Mouse (Mus musculus): ENCODE data around the gene Slc25a5. TPM values are rescaled to one million over a fixed set of nuclear protein-coding genes. Genes with fewer than 3 reads are reported as not detected.

The Slc25a5 gene
- total and polyA plus RNA-seq, 2 experiments from 2014 or later, result 1,635 to 1,760 TPM

DNA sequence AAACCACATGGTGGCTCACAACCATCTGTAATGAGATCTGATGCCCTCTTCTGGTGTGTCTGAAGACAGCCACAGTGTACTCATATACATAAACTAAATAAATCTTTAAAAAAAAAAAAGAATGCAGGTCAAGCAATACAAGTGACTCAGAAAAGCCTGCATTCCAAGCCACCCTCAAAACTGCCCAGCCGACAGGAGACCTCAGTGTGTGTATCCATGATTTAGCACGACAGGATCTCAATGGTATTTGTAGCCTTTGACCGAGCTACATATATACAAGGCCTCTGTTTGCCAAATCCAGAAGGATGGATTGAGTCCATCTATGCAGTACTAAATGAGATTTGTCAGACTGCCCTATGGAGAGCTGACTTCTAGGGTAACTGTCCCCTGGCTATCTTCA is 42.9 kb upstream of the Slc25a5 start:
- no peaks in the 10 kb centered on the region for H3K4me1 ChIP-seq (ENCODE audit: control insufficient read depth, insufficient read depth)
- TF ChIP-seq CTCF (IDR thresholded peaks at IDR 0.05; ENCODE audit: low read depth) (no peak), EP300 (IDR thresholded peaks at IDR 0.05; ENCODE audit: low read depth) (no peak)
- no peak overlapping the region for H3K4me3 ChIP-seq (ENCODE audit: low read depth, low read length)
- H3K9ac ChIP-seq (replicated peaks; ENCODE audit: low read depth, low read length), result no peak overlapping the region
- H3K36me3 ChIP-seq (replicated peaks; ENCODE audit: control insufficient read depth, insufficient read depth, low read length), result no peaks in the 10 kb centered on the region
- DNase-seq (ENCODE audit: low spot score), result no peak
- H3K4me2 ChIP-seq (ENCODE audit: low read depth, low read length), result no peak overlapping the region
- H3K27ac ChIP-seq (ENCODE audit: low read depth), result no peak overlapping the region
- H3K27me3 ChIP-seq (ENCODE audit: control insufficient read depth, insufficient read depth, low read length), result no peaks in the 10 kb centered on the region
- ATAC-seq (ENCODE audit: insufficient read depth, low read depth), result no peak
- H3K9me3 ChIP-seq (replicated peaks; ENCODE audit: control insufficient read depth, low read length), result no peaks in the 10 kb centered on the region
- WGBS, result 87% methylated on average over 3 of the region's 3 CpGs

DNA sequence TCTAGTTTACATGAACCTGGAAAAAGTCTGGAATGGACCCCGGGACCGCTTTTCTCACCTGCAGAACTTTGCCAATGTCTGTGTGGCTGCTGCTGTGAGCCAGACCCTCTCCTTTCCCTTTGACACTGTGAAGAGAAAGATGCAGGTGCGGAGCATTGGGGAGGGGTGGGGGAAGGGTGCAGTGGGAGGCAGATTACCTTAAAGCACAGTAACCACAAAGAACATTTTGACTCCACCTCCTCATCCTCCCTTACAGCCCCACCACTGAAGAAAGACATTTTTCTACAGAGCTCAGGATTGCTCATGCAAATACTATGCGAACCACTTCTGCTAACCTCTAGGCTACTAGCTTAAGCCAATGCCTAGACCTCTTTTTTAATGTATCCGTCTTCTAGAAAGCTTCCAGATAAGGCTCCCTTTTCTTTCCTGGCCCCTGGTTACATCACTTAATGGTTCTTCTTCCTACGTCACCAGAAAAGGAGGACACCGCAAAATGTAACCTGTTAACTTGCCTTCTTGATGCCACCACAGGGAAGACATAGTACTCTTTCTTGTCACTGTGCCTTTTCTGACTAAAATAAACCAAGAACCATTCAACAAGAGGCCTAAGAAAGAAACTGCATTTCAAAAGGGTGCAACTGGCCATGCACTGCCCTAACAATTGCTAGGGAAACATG is 37.5 kb upstream of the Slc25a5 start:
- no peaks in the 10 kb centered on the region for H3K9me3 ChIP-seq (replicated peaks; ENCODE audit: control insufficient read depth, low read length)
- H3K4me1 ChIP-seq (ENCODE audit: control insufficient read depth, insufficient read depth), result no peaks in the 10 kb centered on the region
- H3K9ac ChIP-seq (replicated peaks; ENCODE audit: low read depth, low read length), result no peak overlapping the region
- no peak overlapping the region for H3K27ac ChIP-seq (ENCODE audit: low read depth)
- H3K36me3 ChIP-seq (replicated peaks; ENCODE audit: control insufficient read depth, insufficient read depth, low read length), result no peaks in the 10 kb centered on the region
- 66% methylated on average over 7 of the region's 7 CpGs for WGBS
- TF ChIP-seq CTCF (IDR thresholded peaks at IDR 0.05; ENCODE audit: low read depth), result no peak
- no peak overlapping the region for H3K4me2 ChIP-seq (ENCODE audit: low read depth, low read length)
- no peaks in the 10 kb centered on the region for H3K27me3 ChIP-seq (ENCODE audit: control insufficient read depth, insufficient read depth, low read length)
- ATAC-seq (ENCODE audit: insufficient read depth, low read depth), result no peak
- DNase-seq (ENCODE audit: low spot score), result no peak
- H3K4me3 ChIP-seq (ENCODE audit: low read depth, low read length), result no peak overlapping the region

DNA sequence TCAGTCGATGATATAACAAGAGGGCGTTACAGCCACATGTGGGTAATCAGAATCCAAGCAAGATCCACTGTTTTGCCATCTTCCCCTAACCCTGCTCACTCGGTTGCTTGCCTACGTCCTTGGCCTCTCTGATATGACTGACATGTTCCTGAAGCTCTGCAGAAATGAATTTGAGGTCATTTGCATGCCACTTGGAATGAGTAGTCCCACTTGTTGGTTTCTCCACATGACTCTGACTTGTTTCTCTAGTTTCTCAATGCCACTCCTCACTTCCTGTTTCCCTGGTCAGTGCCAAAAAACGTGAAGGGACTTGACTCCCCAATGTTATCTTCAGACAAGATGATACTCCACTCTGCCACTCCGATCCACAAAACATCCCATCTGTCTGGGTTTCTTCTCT is 36.9 kb upstream of the Slc25a5 start:
- 40% methylated on average over 6 of the region's 6 CpGs for WGBS
- Histone ChIP-seq H3K36me3 (replicated peaks; ENCODE audit: control insufficient read depth, insufficient read depth, low read length) (no peaks in the 10 kb centered on the region), H3K9me3 (replicated peaks; ENCODE audit: control insufficient read depth, low read length) (no peaks in the 10 kb centered on the region), H3K27ac (ENCODE audit: low read depth) (no peak overlapping the region), H3K27me3 (ENCODE audit: control insufficient read depth, insufficient read depth, low read length) (no peaks in the 10 kb centered on the region), H3K4me3 (ENCODE audit: low read depth, low read length) (no peak overlapping the region), H3K4me1 (ENCODE audit: control insufficient read depth, insufficient read depth) (no peaks in the 10 kb centered on the region), H3K9ac (replicated peaks; ENCODE audit: low read depth, low read length) (no peak overlapping the region), H3K4me2 (ENCODE audit: low read depth, low read length) (no peak overlapping the region)
- TF ChIP-seq CTCF (IDR thresholded peaks at IDR 0.05; ENCODE audit: low read depth), result no peak
- TF ChIP-seq EP300 (IDR thresholded peaks at IDR 0.05; ENCODE audit: low read depth), result no peak
- DNase-seq (ENCODE audit: low spot score) (no peak), ATAC-seq (ENCODE audit: insufficient read depth, low read depth) (no peak)

DNA sequence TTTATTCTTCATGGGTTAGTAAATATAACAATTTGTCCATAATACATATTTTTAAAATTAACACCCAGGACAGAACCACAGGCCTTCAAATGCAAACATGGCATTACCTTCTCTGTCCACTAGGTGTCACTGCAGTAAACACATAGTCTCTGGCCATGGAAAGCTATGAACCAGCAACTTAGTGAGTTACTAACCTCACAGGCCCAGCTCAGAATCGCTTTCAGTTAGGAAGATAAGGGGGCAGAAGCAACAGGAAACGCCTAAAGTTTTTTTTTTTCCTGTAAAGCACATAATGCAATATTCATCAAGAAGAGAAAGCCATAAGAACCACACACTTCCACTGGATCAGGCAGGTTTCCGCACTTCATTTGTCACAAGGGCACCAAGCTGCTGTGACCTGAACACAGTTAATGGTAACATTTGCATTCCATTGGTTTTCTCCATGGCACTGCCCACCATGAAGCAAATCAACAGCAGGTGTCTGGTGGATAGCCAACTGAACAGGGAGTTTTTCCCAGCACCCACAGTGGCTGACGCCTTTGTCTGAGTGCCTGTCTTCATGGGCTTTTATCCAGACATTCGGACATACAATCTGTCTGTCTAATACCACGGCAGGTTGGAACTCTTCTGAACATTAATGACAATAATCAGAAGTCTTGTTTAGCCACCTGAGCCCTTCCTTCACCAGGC is 34.4 kb upstream of the Slc25a5 start:
- 57% methylated on average over 6 of the region's 6 CpGs for WGBS
- peak; percentile 16 for DNase-seq (ENCODE audit: low spot score)
- no peak overlapping the region for H3K4me3 ChIP-seq (ENCODE audit: low read depth, low read length)

DNA sequence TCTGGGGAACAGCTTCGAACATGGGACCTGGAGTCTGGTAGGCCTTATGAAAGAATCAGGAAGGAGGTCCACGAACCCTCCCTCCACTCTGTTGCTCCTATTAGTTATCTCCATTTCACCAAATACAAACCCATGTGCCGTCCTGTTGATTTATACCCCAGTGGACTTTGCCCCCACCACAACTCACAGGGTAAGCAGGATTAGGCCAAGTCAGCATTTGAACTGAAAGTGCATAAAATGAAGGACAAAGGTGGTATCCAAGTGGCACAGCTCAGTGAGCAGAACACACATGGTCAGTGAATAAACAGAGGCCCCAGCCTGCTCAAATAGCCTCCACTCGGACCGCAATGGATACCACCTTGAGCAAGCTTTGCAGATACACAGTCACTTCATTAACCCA is 33.2 kb upstream of the Slc25a5 start:
- no peaks in the 10 kb centered on the region for H3K27me3 ChIP-seq (ENCODE audit: control insufficient read depth, insufficient read depth, low read length)
- DNase-seq (ENCODE audit: low spot score), result no peak
- no peaks in the 10 kb centered on the region for H3K4me1 ChIP-seq (ENCODE audit: control insufficient read depth, insufficient read depth)
- H3K36me3 ChIP-seq (replicated peaks; ENCODE audit: control insufficient read depth, insufficient read depth, low read length), result no peaks in the 10 kb centered on the region
- no peak for TF ChIP-seq CTCF (IDR thresholded peaks at IDR 0.05; ENCODE audit: low read depth)
- TF ChIP-seq EP300 (IDR thresholded peaks at IDR 0.05; ENCODE audit: low read depth), result no peak
- no peak overlapping the region for H3K4me3 ChIP-seq (ENCODE audit: low read depth, low read length)
- no peak for ATAC-seq (ENCODE audit: insufficient read depth, low read depth)
- 78% methylated on average over 5 of the region's 5 CpGs for WGBS
- H3K4me2 ChIP-seq (ENCODE audit: low read depth, low read length), result no peak overlapping the region
- no peak overlapping the region; the same call in 1 of the 2 replicates for H3K27ac ChIP-seq (ENCODE audit: low read depth)
- no peak overlapping the region for H3K9ac ChIP-seq (replicated peaks; ENCODE audit: low read depth, low read length)
- H3K9me3 ChIP-seq (replicated peaks; ENCODE audit: control insufficient read depth, low read length), result no peaks in the 10 kb centered on the region

More for the DNA sequence above, 34.4 kb upstream of the Slc25a5 start:
- no peaks in the 10 kb centered on the region for H3K9me3 ChIP-seq (replicated peaks; ENCODE audit: control insufficient read depth, low read length)
- H3K27me3 ChIP-seq (ENCODE audit: control insufficient read depth, insufficient read depth, low read length), result no peaks in the 10 kb centered on the region
- no peak for ATAC-seq (ENCODE audit: insufficient read depth, low read depth)
- no peak overlapping the region for H3K9ac ChIP-seq (replicated peaks; ENCODE audit: low read depth, low read length)
- H3K27ac ChIP-seq (ENCODE audit: low read depth), result no peak overlapping the region
- TF ChIP-seq CTCF (IDR thresholded peaks at IDR 0.05; ENCODE audit: low read depth), result peak; percentile 79
- TF ChIP-seq EP300 (IDR thresholded peaks at IDR 0.05; ENCODE audit: low read depth), result no peak
- no peak overlapping the region for H3K4me2 ChIP-seq (ENCODE audit: low read depth, low read length)
- no peaks in the 10 kb centered on the region for H3K36me3 ChIP-seq (replicated peaks; ENCODE audit: control insufficient read depth, insufficient read depth, low read length)
- no peaks in the 10 kb centered on the region for H3K4me1 ChIP-seq (ENCODE audit: control insufficient read depth, insufficient read depth)
